Mouse (Mus musculus) neural tube, embryonic 11.5 days (tissue): ENCODE measurements at regions not wholly inside any gene's neighbourhood (a gene's known extent, or its start where the extent isn't known, plus 50 kb on each side); places are given as distances from the start of the nearest gene placed in this dataset.
A peak's percentile ranks its signal among the peaks of the same experiment; 100 is the strongest.

Source experiments
- ATAC-seq: fragments of 200-750 bp; cut with Nextera tagmentation; 2 replicates; pipeline ENCODE4 v1.8.0; 2017; ENCODE audit warnings: moderate number of reproducible peaks, mild to moderate bottlenecking, moderate TSS enrichment, moderate library complexity; ENCODE audit not compliant: insufficient read depth, low FRiP score, low TSS enrichment
- DNase-seq: peaks from one replicate; pipeline ENCODE4 v3.0.0-alpha.2; 2015; ENCODE audit warnings: low spot score
- H3K27ac ChIP-seq: fragments of 300-500 bp; sonication (generic); 2 replicates; pipeline ENCODE4 v1.5.1; 2014; ENCODE audit warnings: low read depth, mild to moderate bottlenecking, low read length
- H3K27me3 ChIP-seq: fragments of 300-500 bp; sonication (generic); 2 replicates; pipeline ENCODE4 v1.6.1; 2014; ENCODE audit warnings: mild to moderate bottlenecking, low read length, mixed read lengths; ENCODE audit not compliant: control insufficient read depth, insufficient read depth
- H3K36me3 ChIP-seq: fragments of 300-500 bp; sonication (generic); 2 replicates; pipeline ENCODE4 v1.6.1; 2014; ENCODE audit warnings: mild to moderate bottlenecking, low read length, moderate library complexity, mixed read lengths; ENCODE audit not compliant: control insufficient read depth, insufficient read depth
- H3K4me1 ChIP-seq: fragments of 300-500 bp; sonication (generic); 2 replicates; pipeline ENCODE4 v1.6.1; 2014; ENCODE audit warnings: low read length, mixed read lengths; ENCODE audit not compliant: control insufficient read depth, insufficient read depth
- H3K4me2 ChIP-seq: fragments of 300-500 bp; sonication (generic); 2 replicates; pipeline ENCODE4 v1.6.1; 2014; ENCODE audit warnings: low read depth, mild to moderate bottlenecking, moderate library complexity
- H3K4me3 ChIP-seq: fragments of 300-500 bp; sonication (generic); 2 replicates; pipeline ENCODE4 v1.5.1; 2014; ENCODE audit warnings: low read depth, low read length
- H3K9ac ChIP-seq: fragments of 300-500 bp; sonication (generic); 2 replicates; pipeline ENCODE4 v1.6.1; 2014; ENCODE audit warnings: mild to moderate bottlenecking, low read length
- H3K9me3 ChIP-seq: fragments of 300-500 bp; sonication (generic); 2 replicates; pipeline ENCODE4 v1.6.1; 2016; ENCODE audit warnings: low read length; ENCODE audit not compliant: control insufficient read depth
- WGBS: fragments of 180-500 bp; shearing (Covaris S2); extraction: QIAGEN DNeasy Blood & Tissue Kit; methylation state at CpG from one replicate; pipeline ENCODE4 v1.1.7; 2014; 5-methylcytosine and 5-hydroxymethylcytosine counted together

- ATAC-seq (no peak), DNase-seq (no peak)
- WGBS: 88% methylated on average over 5 of the region's 5 CpGs
- no peak overlapping the region for H3K9ac ChIP-seq
- no peaks in the 10 kb centered on the region for H3K4me1 ChIP-seq
- no peaks in the 10 kb centered on the region for H3K27me3 ChIP-seq
- H3K4me2 ChIP-seq: no peak overlapping the region
- no peak overlapping the region for H3K4me3 ChIP-seq
- H3K27ac ChIP-seq: no peak overlapping the region
- no peaks in the 10 kb centered on the region for H3K9me3 ChIP-seq
- no peaks in the 10 kb centered on the region for H3K36me3 ChIP-seq
Observed at GRCm38 (mm10) chr11:55926366-55926765, 114.4 kb downstream of the Nmur2 start.

DNA sequence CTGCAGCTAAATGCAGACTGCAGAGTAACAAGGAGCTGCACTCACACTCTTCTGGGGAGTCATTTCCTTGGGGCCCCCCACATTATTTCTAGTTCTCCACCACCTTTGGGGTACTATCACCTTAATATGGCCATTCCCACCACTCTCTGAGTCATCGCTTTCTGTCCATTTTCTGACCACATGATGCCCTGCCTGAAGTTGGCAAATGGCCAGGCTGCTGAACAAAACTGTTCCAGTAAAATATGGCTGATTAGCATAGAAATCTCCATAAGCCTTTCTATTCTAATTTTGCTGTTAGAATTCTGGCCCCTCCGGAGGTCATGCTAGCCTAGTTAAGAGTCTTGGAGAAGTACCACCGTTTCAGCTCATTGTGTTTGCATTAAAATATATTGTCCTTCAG lies 121.7 kb downstream of the Nmur2 start:
- Histone ChIP-seq H3K4me1 (no peaks in the 10 kb centered on the region), H3K4me3 (no peak overlapping the region), H3K4me2 (no peak overlapping the region), H3K27ac (no peak overlapping the region), H3K9me3 (no peaks in the 10 kb centered on the region), H3K9ac (no peak overlapping the region), H3K27me3 (no peaks in the 10 kb centered on the region), H3K36me3 (no peaks in the 10 kb centered on the region)
- 70% methylated on average over 3 of the region's 3 CpGs for WGBS
- ATAC-seq (no peak), DNase-seq (no peak)

- H3K36me3 ChIP-seq: no peaks in the 10 kb centered on the region
- H3K9me3 ChIP-seq: no peaks in the 10 kb centered on the region
- no peak overlapping the region for H3K4me2 ChIP-seq
- 89% methylated on average over 5 of the region's 5 CpGs for WGBS
- H3K4me1 ChIP-seq: no peaks in the 10 kb centered on the region
- ATAC-seq (no peak), DNase-seq (no peak)
- H3K27ac ChIP-seq: no peak overlapping the region
- H3K9ac ChIP-seq: no peak overlapping the region
- H3K4me3 ChIP-seq: no peak overlapping the region
- H3K27me3 ChIP-seq: no peaks in the 10 kb centered on the region
Observed at GRCm38 (mm10) chr11:55918411-55918810, 122.4 kb downstream of the Nmur2 start.

DNA sequence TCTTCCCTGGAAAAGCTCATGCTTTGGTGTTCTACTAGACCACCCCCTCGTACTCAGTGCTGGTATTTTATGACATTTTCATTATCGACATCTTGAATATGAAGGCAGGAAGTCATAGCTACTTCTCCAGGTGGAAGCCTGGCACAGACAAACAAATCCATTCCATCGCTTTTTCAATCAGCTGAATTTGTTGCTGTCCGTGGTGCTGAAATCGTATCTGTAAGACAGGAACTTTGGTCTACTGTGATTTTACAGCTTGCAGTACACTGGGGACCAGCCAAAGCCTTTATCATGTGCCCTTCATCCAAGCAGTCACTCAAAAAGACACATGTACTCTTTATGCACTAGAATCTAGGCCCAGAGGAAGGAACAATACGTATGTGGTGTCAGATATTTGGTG lies 143.3 kb downstream of the Nmur2 start:
- DNase-seq (peak; percentile 40), ATAC-seq (no peak)
- no peak overlapping the region for H3K9ac ChIP-seq
- H3K4me2 ChIP-seq: no peak overlapping the region
- WGBS: 21% methylated on average over 6 of the region's 6 CpGs
- H3K4me3 ChIP-seq: no peak overlapping the region
- H3K9me3 ChIP-seq: no peaks in the 10 kb centered on the region
- H3K27me3 ChIP-seq: no peaks in the 10 kb centered on the region
- no peaks in the 10 kb centered on the region for H3K4me1 ChIP-seq
- no peak overlapping the region for H3K27ac ChIP-seq
- no peaks in the 10 kb centered on the region for H3K36me3 ChIP-seq

DNA sequence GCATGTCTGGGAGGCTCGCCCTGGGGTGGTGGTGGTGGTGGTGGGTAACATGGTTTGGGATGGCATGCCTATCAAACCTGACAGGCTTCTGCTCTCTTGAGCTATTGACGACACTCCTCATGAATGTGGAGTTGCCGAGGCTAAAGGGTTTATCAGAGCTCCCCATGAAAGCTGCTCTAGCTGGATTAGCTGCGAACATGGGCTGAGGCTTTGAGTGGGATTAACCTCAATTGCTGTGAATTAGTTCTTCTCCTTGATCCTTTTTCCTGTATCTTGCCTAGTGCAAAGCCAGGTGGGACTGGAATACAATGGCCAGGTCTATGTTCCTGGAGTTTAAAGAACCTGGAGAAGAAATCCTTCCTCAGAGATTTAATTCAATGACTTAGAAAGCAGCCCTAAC lies 150.6 kb downstream of the Nmur2 start:
- 93% methylated on average over 4 of the region's 4 CpGs for WGBS
- no peaks in the 10 kb centered on the region for H3K4me1 ChIP-seq
- DNase-seq: no peak
- no peak overlapping the region for H3K4me2 ChIP-seq
- H3K4me3 ChIP-seq: no peak overlapping the region
- H3K9ac ChIP-seq: no peak overlapping the region
- no peaks in the 10 kb centered on the region for H3K9me3 ChIP-seq
- H3K27me3 ChIP-seq: no peaks in the 10 kb centered on the region
- H3K27ac ChIP-seq: no peak overlapping the region
- H3K36me3 ChIP-seq: no peaks in the 10 kb centered on the region
- ATAC-seq: no peak

GRCm38 (mm10) chr11:55878631-55879030 lies 162.2 kb downstream of the Nmur2 start:
- Histone ChIP-seq H3K9me3 (no peaks in the 10 kb centered on the region), H3K4me1 (no peaks in the 10 kb centered on the region), H3K27ac (no peak overlapping the region), H3K4me2 (no peak overlapping the region), H3K27me3 (no peaks in the 10 kb centered on the region), H3K36me3 (no peaks in the 10 kb centered on the region), H3K4me3 (no peak overlapping the region), H3K9ac (no peak overlapping the region)
- no peak for DNase-seq
- 91% methylated on average over 2 of the region's 2 CpGs for WGBS
- no peak for ATAC-seq

DNA sequence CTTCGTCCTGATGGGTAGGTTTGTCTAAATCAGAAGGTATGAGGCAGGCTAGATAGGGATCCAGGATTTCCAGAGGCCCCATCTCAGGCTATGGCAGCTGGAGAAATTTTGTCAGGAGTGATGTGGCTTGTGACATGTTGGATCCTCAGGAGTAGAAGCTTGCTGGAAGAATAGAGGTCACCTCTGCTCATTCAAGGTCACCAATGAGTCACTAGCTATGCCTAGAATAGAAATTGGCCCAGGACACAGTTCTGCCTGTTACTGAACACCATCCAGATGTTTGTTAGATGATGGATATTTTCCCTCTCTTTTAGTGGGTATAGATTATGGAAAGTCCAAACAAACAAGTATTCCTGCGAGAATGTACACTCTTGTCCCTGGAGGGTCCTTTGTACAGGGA lies 173.7 kb downstream of the Nmur2 start:
- H3K36me3 ChIP-seq: no peaks in the 10 kb centered on the region
- H3K27ac ChIP-seq: no peak overlapping the region
- no peaks in the 10 kb centered on the region for H3K9me3 ChIP-seq
- no peak overlapping the region for H3K4me3 ChIP-seq
- no peak overlapping the region for H3K9ac ChIP-seq
- no peak overlapping the region for H3K4me2 ChIP-seq
- no peaks in the 10 kb centered on the region for H3K4me1 ChIP-seq
- 79% methylated on average over 2 of the region's 2 CpGs for WGBS
- no peaks in the 10 kb centered on the region for H3K27me3 ChIP-seq
- DNase-seq: no peak
- ATAC-seq: no peak

GRCm38 (mm10) chr11:55859230-55859629 lies 181.6 kb downstream of the Nmur2 start:
- H3K27ac ChIP-seq: no peak overlapping the region
- WGBS: 78% methylated on average over 7 of the region's 7 CpGs
- no peak for ATAC-seq
- H3K4me3 ChIP-seq: no peak overlapping the region
- H3K36me3 ChIP-seq: no peaks in the 10 kb centered on the region
- no peak for DNase-seq
- H3K4me2 ChIP-seq: no peak overlapping the region
- H3K27me3 ChIP-seq: no peaks in the 10 kb centered on the region
- no peak overlapping the region for H3K9ac ChIP-seq
- no peaks in the 10 kb centered on the region for H3K4me1 ChIP-seq
- no peaks in the 10 kb centered on the region for H3K9me3 ChIP-seq

DNA sequence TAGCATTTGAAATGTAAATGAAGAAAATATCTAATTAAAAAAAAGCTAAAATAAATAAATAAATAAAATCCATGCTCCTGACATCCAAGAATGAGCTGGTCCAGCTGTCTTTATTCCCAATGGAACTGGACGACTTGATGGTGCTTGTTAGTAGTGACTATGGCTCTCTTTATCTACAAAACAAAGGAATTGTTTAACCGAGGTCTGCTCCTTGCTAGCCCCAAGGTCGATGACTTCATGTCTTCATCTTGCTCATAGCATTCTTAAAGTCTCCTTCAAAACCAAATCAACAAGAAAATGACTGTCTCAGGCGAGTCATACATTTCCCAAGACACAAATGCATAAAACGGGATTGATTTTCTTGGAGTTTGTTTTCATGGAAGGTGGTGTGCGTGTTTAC lies 212.5 kb upstream of the Glra1 start:
- ATAC-seq: no peak
- 80% methylated on average over 6 of the region's 6 CpGs for WGBS
- H3K4me2 ChIP-seq: no peak overlapping the region
- no peak overlapping the region for H3K9ac ChIP-seq
- no peak overlapping the region for H3K4me3 ChIP-seq
- H3K9me3 ChIP-seq: no peaks in the 10 kb centered on the region
- no peaks in the 10 kb centered on the region for H3K27me3 ChIP-seq
- H3K36me3 ChIP-seq: no peaks in the 10 kb centered on the region
- no peak for DNase-seq
- no peak overlapping the region for H3K27ac ChIP-seq
- no peaks in the 10 kb centered on the region for H3K4me1 ChIP-seq
